Mouse (Mus musculus): Measurements from ENCODE around the gene Srsf12.

GRCm38 (mm10) chr4:33254706-33255105, 45.9 kb downstream of the Srsf12 start:
- TF ChIP-seq CHD2 (IDR thresholded peaks at IDR 0.05; ENCODE audit: low read depth, low read length): no peak
- TF ChIP-seq MAFK (IDR thresholded peaks at IDR 0.05; ENCODE audit: insufficient read depth, low read depth, low read length): no peak
- no peak for TF ChIP-seq HCFC1 (IDR thresholded peaks at IDR 0.05; ENCODE audit: borderline replicate concordance, insufficient read depth, low read length)
